Mouse (Mus musculus) embryonic facial prominence, embryonic 15.5 days (tissue): ENCODE measurements around the gene Rabgap1l. TPM values are rescaled to one million over a fixed set of nuclear protein-coding genes. Genes with fewer than 3 reads are reported as not detected.

Source experiments
- ATAC-seq: fragments of 200-750 bp; cut with Nextera tagmentation; 2 replicates; pipeline ENCODE4 v1.8.0; 2017; ENCODE audit warnings: low read depth, moderate TSS enrichment; ENCODE audit not compliant: insufficient number of reproducible peaks, low FRiP score, low TSS enrichment
- H3K27ac ChIP-seq: fragments of 300-500 bp; sonication (generic); replicated peaks from 2 replicates; pipeline ENCODE4 v1.5.1; 2015; ENCODE audit warnings: mild to moderate bottlenecking, inconsistent platforms
- H3K27me3 ChIP-seq: fragments of 300-500 bp; sonication (generic); 2 replicates; pipeline ENCODE4 v1.6.1; 2015; ENCODE audit warnings: inconsistent platforms
- H3K36me3 ChIP-seq: fragments of 300-500 bp; sonication (generic); 2 replicates; pipeline ENCODE4 v1.6.1; 2015; ENCODE audit warnings: mild to moderate bottlenecking, inconsistent platforms
- H3K4me1 ChIP-seq: fragments of 300-500 bp; sonication (generic); 2 replicates; pipeline ENCODE4 v1.6.1; 2015; ENCODE audit warnings: inconsistent platforms
- H3K4me2 ChIP-seq: fragments of 300-500 bp; sonication (generic); replicated peaks from 2 replicates; pipeline ENCODE4 v1.6.1; 2015; ENCODE audit warnings: mild to moderate bottlenecking, inconsistent platforms
- H3K4me3 ChIP-seq: fragments of 300-500 bp; sonication (generic); replicated peaks from 2 replicates; pipeline ENCODE4 v1.5.1; 2015; ENCODE audit warnings: mild to moderate bottlenecking, inconsistent platforms
- H3K9ac ChIP-seq: fragments of 300-500 bp; sonication (generic); 2 replicates; pipeline ENCODE4 v1.6.1; 2015; ENCODE audit warnings: inconsistent platforms
- H3K9me3 ChIP-seq: fragments of 300-500 bp; sonication (generic); replicated peaks from 2 replicates; pipeline ENCODE4 v1.6.1; 2016; ENCODE audit warnings: inconsistent platforms
- WGBS: fragments of 180-500 bp; shearing (Covaris S2); methylation state at CpG from one replicate; pipeline ENCODE4 v1.1.7; 2015; 5-methylcytosine and 5-hydroxymethylcytosine counted together
- polyA plus RNA-seq: library from polyadenylated mRNA; unstranded; fragments of >200 nt; fragmentation: Nextera tagmentation; extraction: Ambion mirVana; gene quantifications from 2 replicates; pipeline ENCODE4 v1.2.1, GENCODE M21; 2015

The Rabgap1l gene
- polyA plus RNA-seq, 1 experiment from 2014 or later: 20.7 TPM

- H3K9me3 ChIP-seq: no peaks in the 10 kb centered on the region
- no peaks in the 10 kb centered on the region for H3K27me3 ChIP-seq
- H3K4me1 ChIP-seq: no peaks in the 10 kb centered on the region
- H3K4me2 ChIP-seq: no peak overlapping the region
- H3K4me3 ChIP-seq: no peak overlapping the region
- no peak overlapping the region for H3K9ac ChIP-seq
- no peak for ATAC-seq
- no peak overlapping the region for H3K27ac ChIP-seq
- 72% methylated on average over 2 of the region's 2 CpGs for WGBS
- no peaks in the 10 kb centered on the region for H3K36me3 ChIP-seq
Observed at GRCm38 (mm10) chr1:160275248-160275647, 517.8 kb downstream of the Rabgap1l start.

- no peaks in the 10 kb centered on the region for H3K4me1 ChIP-seq
- no peak overlapping the region for H3K27ac ChIP-seq
- 87% methylated on average over 7 of the region's 7 CpGs for WGBS
- ATAC-seq: no peak
- H3K4me2 ChIP-seq: no peak overlapping the region
- no peak overlapping the region for H3K4me3 ChIP-seq
- no peaks in the 10 kb centered on the region for H3K36me3 ChIP-seq
- H3K9ac ChIP-seq: no peak overlapping the region
- no peaks in the 10 kb centered on the region for H3K9me3 ChIP-seq
- no peaks in the 10 kb centered on the region for H3K27me3 ChIP-seq
Observed at GRCm38 (mm10) chr1:160273133-160273743, 519.8 kb downstream of the Rabgap1l start.

- H3K9ac ChIP-seq: no peak overlapping the region
- H3K4me1 ChIP-seq: no peaks in the 10 kb centered on the region
- no peak for ATAC-seq
- no peak overlapping the region for H3K4me2 ChIP-seq
- no peak overlapping the region for H3K27ac ChIP-seq
- 50% methylated on average over 1 of the region's 1 CpGs for WGBS
- H3K4me3 ChIP-seq: no peak overlapping the region
- H3K36me3 ChIP-seq: no peaks in the 10 kb centered on the region
- no peaks in the 10 kb centered on the region for H3K9me3 ChIP-seq
- H3K27me3 ChIP-seq: no peaks in the 10 kb centered on the region
Observed at GRCm38 (mm10) chr1:160271282-160271967, 521.6 kb downstream of the Rabgap1l start.

- Histone ChIP-seq H3K9me3 (no peaks in the 10 kb centered on the region), H3K27ac (no peak overlapping the region), H3K4me2 (no peak overlapping the region), H3K4me1 (0 out of 2 replicates have a peak, but pooled peaks cover 3% of the 10 kb centered on the region), H3K4me3 (no peak overlapping the region), H3K9ac (no peak overlapping the region), H3K36me3 (no peaks in the 10 kb centered on the region), H3K27me3 (no peaks in the 10 kb centered on the region)
- WGBS: 78% methylated on average over 3 of the region's 3 CpGs
- ATAC-seq: no peak
Observed at GRCm38 (mm10) chr1:160268322-160268721, 524.7 kb downstream of the Rabgap1l start.

- no peak overlapping the region for H3K4me2 ChIP-seq
- WGBS: 77% methylated on average over 16 of the region's 16 CpGs
- H3K27me3 ChIP-seq: no peaks in the 10 kb centered on the region
- H3K36me3 ChIP-seq: no peaks in the 10 kb centered on the region
- ATAC-seq: no peak
- H3K9ac ChIP-seq: no peak overlapping the region
- 0 out of 2 replicates have a peak, but pooled peaks cover 3% of the 10 kb centered on the region for H3K4me1 ChIP-seq
- no peak overlapping the region for H3K27ac ChIP-seq
- H3K9me3 ChIP-seq: no peaks in the 10 kb centered on the region
- no peak overlapping the region for H3K4me3 ChIP-seq
Observed at GRCm38 (mm10) chr1:160263630-160264346, 529.2 kb downstream of the Rabgap1l start.

- no peaks in the 10 kb centered on the region for H3K27me3 ChIP-seq
- H3K9ac ChIP-seq: no peak overlapping the region
- H3K9me3 ChIP-seq: no peaks in the 10 kb centered on the region
- 0 out of 2 replicates have a peak, but pooled peaks cover 3% of the 10 kb centered on the region for H3K4me1 ChIP-seq
- H3K36me3 ChIP-seq: no peaks in the 10 kb centered on the region
- no peak overlapping the region for H3K27ac ChIP-seq
- no peak overlapping the region for H3K4me2 ChIP-seq
- 65% methylated on average over 5 of the region's 5 CpGs for WGBS
- H3K4me3 ChIP-seq: no peak overlapping the region
- ATAC-seq: no peak
Observed at GRCm38 (mm10) chr1:160263053-160263452, 530.0 kb downstream of the Rabgap1l start.

- no peak for ATAC-seq
- Histone ChIP-seq H3K4me3 (no peak overlapping the region), H3K4me1 (0 out of 2 replicates have a peak, but pooled peaks cover 3% of the 10 kb centered on the region), H3K4me2 (no peak overlapping the region), H3K36me3 (no peaks in the 10 kb centered on the region), H3K27me3 (no peaks in the 10 kb centered on the region), H3K9ac (no peak overlapping the region), H3K9me3 (no peaks in the 10 kb centered on the region), H3K27ac (no peak overlapping the region)
- 61% methylated on average over 4 of the region's 4 CpGs for WGBS
Observed at GRCm38 (mm10) chr1:160262415-160262814, 530.6 kb downstream of the Rabgap1l start.

GRCm38 (mm10) chr1:160261849-160262248 is 531.2 kb downstream of the Rabgap1l start:
- 71% methylated on average over 2 of the region's 2 CpGs for WGBS

GRCm38 (mm10) chr1:160260605-160261004 is 532.4 kb downstream of the Rabgap1l start:
- Histone ChIP-seq H3K27me3 (no peaks in the 10 kb centered on the region), H3K4me2 (no peak overlapping the region), H3K4me1 (0 out of 2 replicates have a peak, but pooled peaks cover 3% of the 10 kb centered on the region), H3K9me3 (no peaks in the 10 kb centered on the region), H3K4me3 (no peak overlapping the region), H3K9ac (no peak overlapping the region), H3K27ac (no peak overlapping the region), H3K36me3 (no peaks in the 10 kb centered on the region)
- ATAC-seq: no peak
- WGBS: 71% methylated on average over 4 of the region's 4 CpGs

More at GRCm38 (mm10) chr1:160261849-160262248, 531.2 kb downstream of the Rabgap1l start:
- Histone ChIP-seq H3K36me3 (no peaks in the 10 kb centered on the region), H3K9me3 (no peaks in the 10 kb centered on the region), H3K9ac (no peak overlapping the region), H3K27me3 (no peaks in the 10 kb centered on the region), H3K4me2 (no peak overlapping the region), H3K4me3 (no peak overlapping the region), H3K27ac (no peak overlapping the region), H3K4me1 (0 out of 2 replicates have a peak, but pooled peaks cover 3% of the 10 kb centered on the region)
- no peak for ATAC-seq

- Histone ChIP-seq H3K4me1 (0 out of 2 replicates have a peak, but pooled peaks cover 3% of the 10 kb centered on the region), H3K27me3 (no peaks in the 10 kb centered on the region), H3K36me3 (no peaks in the 10 kb centered on the region), H3K4me3 (no peak overlapping the region), H3K9me3 (no peaks in the 10 kb centered on the region), H3K4me2 (no peak overlapping the region), H3K9ac (no peak overlapping the region), H3K27ac (no peak overlapping the region)
- WGBS: 46% methylated on average over 7 of the region's 7 CpGs
- peak; percentile 70 for ATAC-seq
Observed at GRCm38 (mm10) chr1:160259884-160260283, 533.1 kb downstream of the Rabgap1l start.

- H3K4me3 ChIP-seq: no peak overlapping the region
- H3K27ac ChIP-seq: no peak overlapping the region
- H3K9ac ChIP-seq: no peak overlapping the region
- H3K36me3 ChIP-seq: no peaks in the 10 kb centered on the region
- H3K9me3 ChIP-seq: no peaks in the 10 kb centered on the region
- H3K4me2 ChIP-seq: no peak overlapping the region
- no peaks in the 10 kb centered on the region for H3K27me3 ChIP-seq
- ATAC-seq: no peak
- H3K4me1 ChIP-seq: no peaks in the 10 kb centered on the region
- 88% methylated on average over 2 of the region's 2 CpGs for WGBS
Observed at GRCm38 (mm10) chr1:160253108-160253507, 539.9 kb downstream of the Rabgap1l start.
